Mouse (Mus musculus): Measurements from ENCODE around the gene Gm10337. TPM values are rescaled to one million over a fixed set of nuclear protein-coding genes. Genes with fewer than 3 reads are reported as not detected.

Gene Gm10337
- polyA plus RNA-seq, 1 experiment from 2014 or later = not detected

GRCm38 (mm10) chr15:102470605-102471294 lies 32.8 kb upstream of the Gm10337 start:
- WGBS = 1% methylated on average over 26 of the region's 67 CpGs

GRCm38 (mm10) chr15:102471295-102471645 lies 32.3 kb upstream of the Gm10337 start:
- Histone ChIP-seq H3K27ac (ENCODE audit: low read length) (peak overlapping the region; percentile 97), H3K9me3 (ENCODE audit: low read length) (no peaks in the 10 kb centered on the region), H3K9ac (replicated peaks; ENCODE audit: low read depth) (peak overlapping the region; percentile 97), H3K36me3 (ENCODE audit: insufficient read depth, low read length) (peaks cover 20% of the 10 kb centered on the region; the same call in 1 of the 2 replicates), H3K4me3 (ENCODE audit: low read depth, low read length) (peak overlapping the region; percentile 86), H3K4me2 (replicated peaks; ENCODE audit: low read depth, low read length) (peak overlapping the region; percentile 48), H3K4me1 (ENCODE audit: insufficient read depth, low read depth, low read length) (peaks cover 3% of the 10 kb centered on the region; the same call in 1 of the 2 replicates), H3K27me3 (replicated peaks; ENCODE audit: insufficient read depth, low read length) (no peaks in the 10 kb centered on the region)
- ATAC-seq (no peak), DNase-seq (ENCODE audit: low spot score) (no peak)
- WGBS = 2% methylated on average over 10 of the region's 10 CpGs
- TF ChIP-seq CTCF (IDR thresholded peaks at IDR 0.05) (no peak), EP300 (IDR thresholded peaks at IDR 0.05) (no peak)

More at GRCm38 (mm10) chr15:102470605-102471294, 32.8 kb upstream of the Gm10337 start:
- Histone ChIP-seq H3K27ac (ENCODE audit: low read length) (peak overlapping the region; percentile 97), H3K27me3 (replicated peaks; ENCODE audit: insufficient read depth, low read length) (no peaks in the 10 kb centered on the region), H3K9ac (replicated peaks; ENCODE audit: low read depth) (peak overlapping the region; percentile 97), H3K4me2 (replicated peaks; ENCODE audit: low read depth, low read length) (peak overlapping the region; percentile 48), H3K9me3 (ENCODE audit: low read length) (no peaks in the 10 kb centered on the region), H3K4me3 (ENCODE audit: low read depth, low read length) (peak overlapping the region; percentile 86), H3K4me1 (ENCODE audit: insufficient read depth, low read depth, low read length) (peaks cover 3% of the 10 kb centered on the region; the same call in 1 of the 2 replicates), H3K36me3 (ENCODE audit: insufficient read depth, low read length) (peaks cover 15% of the 10 kb centered on the region; the same call in 1 of the 2 replicates)
- peak; percentile 87 for DNase-seq (ENCODE audit: low spot score)
- no peak for TF ChIP-seq EP300 (IDR thresholded peaks at IDR 0.05)
- TF ChIP-seq CTCF (IDR thresholded peaks at IDR 0.05) = peak; percentile 31
- peak; percentile 68 for ATAC-seq

- TF ChIP-seq CTCF (IDR thresholded peaks at IDR 0.05) = no peak
- no peak for TF ChIP-seq EP300 (IDR thresholded peaks at IDR 0.05)
- Histone ChIP-seq H3K27ac (ENCODE audit: low read length) (no peak overlapping the region), H3K4me1 (ENCODE audit: insufficient read depth, low read depth, low read length) (peaks cover 3% of the 10 kb centered on the region; the same call in 1 of the 2 replicates), H3K27me3 (replicated peaks; ENCODE audit: insufficient read depth, low read length) (no peaks in the 10 kb centered on the region), H3K36me3 (ENCODE audit: insufficient read depth, low read length) (peaks cover 20% of the 10 kb centered on the region; the same call in 1 of the 2 replicates), H3K9me3 (ENCODE audit: low read length) (no peaks in the 10 kb centered on the region), H3K9ac (replicated peaks; ENCODE audit: low read depth) (peak overlapping the region; percentile 97), H3K4me3 (ENCODE audit: low read depth, low read length) (peak overlapping the region; percentile 86), H3K4me2 (replicated peaks; ENCODE audit: low read depth, low read length) (peak overlapping the region; percentile 48)
- ATAC-seq (no peak), DNase-seq (ENCODE audit: low spot score) (no peak)
Observed at GRCm38 (mm10) chr15:102471727-102472126, 31.8 kb upstream of the Gm10337 start.

GRCm38 (mm10) chr15:102473246-102473645 lies 30.3 kb upstream of the Gm10337 start:
- H3K9ac ChIP-seq (replicated peaks; ENCODE audit: low read depth) = no peak overlapping the region
- no peaks in the 10 kb centered on the region for H3K27me3 ChIP-seq (replicated peaks; ENCODE audit: insufficient read depth, low read length)
- 60% methylated on average over 2 of the region's 2 CpGs for WGBS
- H3K4me1 ChIP-seq (ENCODE audit: insufficient read depth, low read depth, low read length) = peaks cover 3% of the 10 kb centered on the region; the same call in 1 of the 2 replicates
- no peaks in the 10 kb centered on the region for H3K9me3 ChIP-seq (ENCODE audit: low read length)
- no peak overlapping the region for H3K27ac ChIP-seq (ENCODE audit: low read length)
- H3K4me3 ChIP-seq (ENCODE audit: low read depth, low read length) = no peak overlapping the region
- H3K4me2 ChIP-seq (replicated peaks; ENCODE audit: low read depth, low read length) = no peak overlapping the region
- no peak for ATAC-seq
- H3K36me3 ChIP-seq (ENCODE audit: insufficient read depth, low read length) = peaks cover 20% of the 10 kb centered on the region; the same call in 1 of the 2 replicates
- TF ChIP-seq EP300 (IDR thresholded peaks at IDR 0.05) = no peak
- TF ChIP-seq CTCF (IDR thresholded peaks at IDR 0.05) = no peak
- DNase-seq (ENCODE audit: low spot score) = no peak

- H3K9me3 ChIP-seq (ENCODE audit: low read length) = no peaks in the 10 kb centered on the region
- H3K27ac ChIP-seq (ENCODE audit: low read length) = no peak overlapping the region
- DNase-seq (ENCODE audit: low spot score) (no peak), ATAC-seq (no peak)
- H3K27me3 ChIP-seq (replicated peaks; ENCODE audit: insufficient read depth, low read length) = no peaks in the 10 kb centered on the region
- H3K4me2 ChIP-seq (replicated peaks; ENCODE audit: low read depth, low read length) = no peak overlapping the region
- peaks cover 3% of the 10 kb centered on the region; the same call in 1 of the 2 replicates for H3K4me1 ChIP-seq (ENCODE audit: insufficient read depth, low read depth, low read length)
- no peak overlapping the region for H3K9ac ChIP-seq (replicated peaks; ENCODE audit: low read depth)
- H3K4me3 ChIP-seq (ENCODE audit: low read depth, low read length) = no peak overlapping the region
- TF ChIP-seq EP300 (IDR thresholded peaks at IDR 0.05) (no peak), CTCF (IDR thresholded peaks at IDR 0.05) (no peak)
- peaks cover 20% of the 10 kb centered on the region; the same call in 1 of the 2 replicates for H3K36me3 ChIP-seq (ENCODE audit: insufficient read depth, low read length)
- WGBS = 87% methylated on average over 2 of the region's 2 CpGs
Observed at GRCm38 (mm10) chr15:102474520-102474919, 29.0 kb upstream of the Gm10337 start.

- 85% methylated on average over 3 of the region's 3 CpGs for WGBS
- no peak overlapping the region for H3K4me2 ChIP-seq (replicated peaks; ENCODE audit: low read depth, low read length)
- H3K9ac ChIP-seq (replicated peaks; ENCODE audit: low read depth) = no peak overlapping the region
- no peak for ATAC-seq
- no peaks in the 10 kb centered on the region for H3K4me1 ChIP-seq (ENCODE audit: insufficient read depth, low read depth, low read length)
- no peak for DNase-seq (ENCODE audit: low spot score)
- no peaks in the 10 kb centered on the region for H3K27me3 ChIP-seq (replicated peaks; ENCODE audit: insufficient read depth, low read length)
- H3K4me3 ChIP-seq (ENCODE audit: low read depth, low read length) = no peak overlapping the region
- H3K36me3 ChIP-seq (ENCODE audit: insufficient read depth, low read length) = peaks cover 36% of the 10 kb centered on the region
- no peak overlapping the region for H3K27ac ChIP-seq (ENCODE audit: low read length)
- H3K9me3 ChIP-seq (ENCODE audit: low read length) = no peaks in the 10 kb centered on the region
- TF ChIP-seq EP300 (IDR thresholded peaks at IDR 0.05) (no peak), CTCF (IDR thresholded peaks at IDR 0.05) (no peak)
Observed at GRCm38 (mm10) chr15:102483136-102483535, 20.4 kb upstream of the Gm10337 start.
